Mouse (Mus musculus) thymus, adult 18-20 months (tissue): ENCODE results near the gene Ugt1a6b.
"Not testable (repeated sequence)": the region's sequence is repeated elsewhere in the genome, so short reads cannot be mapped to it uniquely, and the experiment has no call there.

ENCODE experiments used
- DNase-seq, 2 experiments: peaks; one replicate each; pipeline ENCODE4 v3.0.0; 2022; ENCODE audit warnings: mixed read lengths in 2 of 2

The Ugt1a6b gene

GRCm38 (mm10) chr1:88121521-88121920 is 18.5 kb downstream of the Ugt1a6b start:
- DNase-seq: not testable (repeated sequence)

DNA sequence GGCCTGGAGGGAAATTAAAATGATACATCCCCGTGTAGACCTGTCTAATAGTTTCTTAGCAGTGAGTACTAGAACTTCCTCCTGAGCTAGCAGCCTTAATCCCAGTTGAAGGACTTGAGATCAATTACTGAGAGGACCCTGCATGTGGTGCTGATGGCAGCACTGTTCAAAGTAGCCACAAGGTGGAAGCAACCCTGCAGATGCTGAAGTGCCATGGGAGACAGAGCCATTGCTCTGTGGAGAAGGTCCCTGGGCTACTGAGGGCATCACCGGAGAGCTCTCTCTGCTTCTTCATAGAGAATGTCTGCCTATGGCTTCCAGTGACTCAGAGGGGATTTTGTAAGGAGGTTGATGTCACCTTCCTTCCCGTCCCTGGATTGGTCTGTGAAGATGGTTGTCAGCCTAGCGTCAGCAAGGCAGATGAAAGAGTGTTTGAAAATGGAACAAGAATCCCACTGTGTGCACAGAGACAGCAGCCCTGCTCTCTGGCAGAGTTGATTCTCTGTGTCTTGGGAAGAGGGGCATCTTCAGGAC is 22.8 kb downstream of the Ugt1a6b start:
- DNase-seq: not testable (repeated sequence)

GRCm38 (mm10) chr1:88129091-88129490 is 26.0 kb downstream of the Ugt1a6b start:
- not testable (repeated sequence) for DNase-seq

- not testable (repeated sequence) for DNase-seq
Measured at GRCm38 (mm10) chr1:88130223-88130622, 27.2 kb downstream of the Ugt1a6b start.

GRCm38 (mm10) chr1:88133908-88134456 is 30.9 kb downstream of the Ugt1a6b start:
- no peak for DNase-seq

DNA sequence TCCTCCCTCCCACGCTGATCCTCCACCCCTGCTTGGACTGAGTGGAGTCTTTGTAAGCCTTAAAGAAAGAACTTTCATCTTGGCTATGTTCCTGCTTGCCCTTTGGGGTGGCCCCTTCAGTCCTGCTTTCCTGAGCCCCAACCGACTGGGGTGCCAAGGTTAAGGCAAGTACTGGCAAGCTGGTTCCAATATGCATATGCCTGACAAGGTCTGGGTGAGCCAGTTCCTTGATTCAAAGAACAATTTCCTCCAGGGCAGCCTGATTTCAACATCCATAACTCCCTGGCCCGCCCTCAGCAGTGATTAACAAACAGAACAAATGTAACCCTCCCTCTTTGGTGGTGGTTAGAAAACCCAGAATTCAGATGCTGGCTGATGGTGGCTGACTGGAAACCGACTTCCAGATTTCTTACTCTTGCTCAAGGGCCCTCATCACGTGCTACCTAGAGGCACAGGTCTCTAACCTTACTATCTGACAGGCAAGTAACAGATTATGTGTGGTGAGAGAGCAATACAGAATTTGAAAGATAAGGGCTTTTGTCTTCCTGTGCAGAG is 31.5 kb downstream of the Ugt1a6b start, which contains the start of gene Ugt1a6a:
TSS of gene Ugt1a6a (plus strand) at position 353 of the 555 bp plus-strand sequence.
- not testable (repeated sequence) for DNase-seq

GRCm38 (mm10) chr1:88135229-88135904 is 32.3 kb downstream of the Ugt1a6b start:
- not testable (repeated sequence) for DNase-seq

- DNase-seq: no peak
Measured at GRCm38 (mm10) chr1:88136646-88137045, 33.6 kb downstream of the Ugt1a6b start.

DNA sequence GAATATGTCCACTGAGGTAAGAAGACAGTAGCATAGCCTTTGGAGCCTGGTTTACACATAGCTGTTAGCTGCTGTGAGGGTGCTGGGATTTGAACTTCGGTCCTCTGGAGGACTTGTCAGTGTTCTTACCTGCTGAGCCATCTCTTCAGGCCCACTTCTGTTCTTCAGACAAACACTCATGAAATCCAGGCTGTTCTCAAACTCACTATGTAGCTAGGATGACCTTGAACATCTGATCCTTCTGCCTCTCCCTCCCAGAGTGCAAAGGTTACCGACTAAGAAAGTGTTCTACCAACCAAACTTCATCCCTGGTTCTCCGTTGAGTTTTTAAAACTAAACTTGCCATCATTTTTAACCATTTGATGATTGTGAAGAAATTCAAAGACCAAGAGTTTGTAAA is 34.2 kb downstream of the Ugt1a6b start:
- no peak for DNase-seq

- no peak for DNase-seq
Measured at GRCm38 (mm10) chr1:88138145-88138544, 35.1 kb downstream of the Ugt1a6b start.

DNA sequence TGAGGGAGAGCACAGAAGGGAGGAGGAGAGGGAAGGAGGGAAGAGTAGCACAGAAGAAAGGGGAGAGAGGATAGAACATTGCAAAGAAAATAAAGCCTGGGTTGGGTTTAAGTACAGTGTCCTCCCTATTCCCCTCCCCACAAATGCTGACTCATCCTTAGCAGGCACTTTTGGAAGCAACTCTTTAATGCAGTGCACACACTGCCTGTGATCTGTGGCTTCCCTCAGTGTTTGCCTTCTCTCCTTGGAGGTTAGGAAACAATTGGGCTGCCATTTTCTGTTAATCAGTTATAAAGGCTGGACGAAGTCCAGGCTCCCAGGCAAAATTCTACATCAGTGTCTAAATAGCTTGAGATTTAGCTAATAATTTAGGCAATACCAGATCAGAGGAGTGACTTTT is 37.4 kb downstream of the Ugt1a6b start:
- DNase-seq: not testable (repeated sequence)

DNA sequence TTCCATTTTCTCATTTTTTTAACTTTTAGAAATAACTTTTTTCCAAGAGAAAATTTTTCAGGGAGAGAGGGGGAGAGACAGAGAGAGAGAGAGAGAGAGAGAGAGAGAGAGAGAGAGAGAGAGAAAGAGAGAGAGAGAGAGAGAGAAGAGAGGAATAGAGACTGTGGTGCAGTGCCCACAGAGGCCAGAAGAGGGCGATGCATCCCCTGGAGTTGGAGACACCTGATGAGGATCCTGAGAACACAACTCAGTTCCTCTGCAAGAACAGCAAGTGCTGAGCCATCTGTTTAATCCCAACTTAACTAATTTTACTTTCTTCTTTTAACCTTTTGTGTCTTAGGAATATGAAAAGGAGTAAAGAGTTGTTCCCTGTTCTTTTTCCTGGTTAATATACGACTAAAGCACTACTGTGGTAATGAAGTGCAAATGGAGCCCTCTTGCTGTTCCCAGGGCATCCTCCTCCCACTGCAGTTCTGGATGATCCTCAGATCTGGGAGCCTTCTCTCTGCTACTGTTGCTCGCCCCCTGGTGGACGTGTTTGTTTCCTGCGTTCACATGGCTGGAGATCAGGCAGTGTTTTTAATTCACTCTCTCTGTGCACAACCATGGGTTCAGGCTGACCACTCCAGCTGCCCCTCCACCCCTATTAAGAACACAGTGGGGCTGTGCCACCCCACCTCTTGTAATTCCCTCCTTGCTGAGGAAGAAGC is 41.1 kb downstream of the Ugt1a6b start:
- not testable (repeated sequence) for DNase-seq

DNA sequence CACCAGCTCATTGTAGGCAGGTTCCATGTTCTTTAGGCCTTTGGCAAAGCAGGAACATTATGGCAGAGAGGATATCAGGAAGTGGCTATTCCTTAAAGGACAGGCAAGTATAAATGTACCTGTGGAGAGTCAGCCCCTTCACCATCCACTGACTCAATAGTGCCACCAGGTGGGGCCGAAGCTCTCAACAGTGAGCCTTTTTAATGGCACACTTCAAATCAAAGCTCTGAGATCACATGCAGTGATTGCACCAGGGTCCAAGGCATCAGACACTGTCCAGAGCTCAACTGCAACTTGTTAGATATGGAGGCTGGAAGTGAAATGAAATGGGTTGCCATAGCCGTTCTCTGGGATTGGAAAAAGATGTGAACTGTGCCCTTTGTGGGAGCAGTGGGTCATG is 42.2 kb downstream of the Ugt1a6b start:
- not testable (repeated sequence) for DNase-seq

DNA sequence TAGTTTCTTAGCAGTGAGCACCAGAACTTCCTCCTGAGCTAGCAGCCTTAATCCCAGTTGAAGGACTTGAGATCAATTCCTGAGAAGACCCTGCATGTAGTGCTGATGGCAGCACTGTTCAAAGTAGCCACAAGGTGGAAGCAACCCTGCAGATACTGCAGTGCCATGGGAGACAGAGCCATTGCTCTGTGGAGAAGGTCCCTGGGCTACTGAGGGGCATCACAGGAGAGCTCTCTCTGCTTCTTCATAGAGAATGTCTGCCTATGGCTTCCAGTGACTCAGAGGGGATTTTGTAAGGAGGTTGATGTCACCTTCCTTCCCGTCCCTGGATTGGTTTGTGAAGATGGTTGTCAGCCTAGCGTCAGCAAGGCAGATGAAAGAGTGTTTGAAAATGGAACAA is 47.1 kb downstream of the Ugt1a6b start:
- DNase-seq: not testable (repeated sequence)

DNA sequence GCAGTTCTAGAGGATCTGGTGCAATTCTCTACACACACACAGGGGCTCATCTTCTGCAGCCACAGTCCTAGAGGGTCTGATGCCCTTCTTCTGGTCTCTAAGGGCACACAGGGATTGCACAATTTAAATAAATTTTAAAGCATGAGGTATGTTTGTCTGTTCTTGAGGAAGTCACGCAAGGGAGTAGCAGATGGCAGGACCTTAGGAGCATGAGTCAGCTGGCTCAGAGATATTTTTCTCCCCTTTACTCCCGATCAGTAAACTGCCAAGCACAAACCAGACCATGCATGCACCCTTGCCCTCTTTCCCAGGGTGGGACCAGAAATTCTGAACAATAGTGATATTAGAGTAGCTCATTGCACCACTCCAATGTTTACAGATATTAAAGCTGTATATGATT is 55.4 kb downstream of the Ugt1a6b start:
- DNase-seq: no peak

DNA sequence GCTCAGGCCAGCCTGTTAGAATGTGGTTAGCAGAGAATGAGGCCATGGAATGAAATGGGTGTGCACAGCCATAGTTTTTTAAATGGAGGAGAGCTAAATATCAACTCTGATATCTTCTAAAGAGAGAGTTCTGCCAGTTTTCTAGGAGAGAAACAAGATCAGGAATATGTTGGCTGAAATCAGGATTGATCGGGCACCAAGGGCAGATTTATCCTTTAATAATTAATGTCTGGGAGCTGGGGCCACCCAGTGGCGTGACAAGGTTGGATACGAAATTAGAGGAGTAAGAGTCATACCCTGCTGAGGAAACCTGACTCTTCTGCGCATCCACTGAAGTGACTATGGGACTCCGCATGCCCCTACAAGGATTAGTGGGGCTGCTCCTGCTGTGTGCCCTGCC is 62.7 kb downstream of the Ugt1a6b start, which contains the start of gene Ugt1a5:
TSS of gene Ugt1a5 (plus strand) at position 302 of the 400 bp plus-strand sequence.
- no peak for DNase-seq

DNA sequence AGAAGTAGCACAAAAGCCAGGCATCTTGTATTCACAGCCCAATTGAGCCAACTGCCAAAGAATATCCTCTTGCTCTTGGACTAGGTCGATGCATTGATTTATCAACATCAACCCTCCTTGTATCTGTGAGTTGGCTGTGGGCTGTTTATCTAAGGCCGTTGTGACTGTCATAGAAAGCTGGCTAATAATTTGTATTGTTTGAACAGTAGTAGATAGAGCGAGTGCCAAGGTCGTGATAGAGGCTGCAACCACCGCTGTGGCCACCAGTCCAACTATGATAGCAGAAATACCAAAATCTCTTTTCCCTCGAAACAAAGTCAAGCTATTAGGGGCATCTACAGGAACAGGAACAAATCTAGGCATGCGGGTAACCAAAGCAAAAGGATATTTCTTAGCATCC is 69.1 kb downstream of the Ugt1a6b start:
- DNase-seq: not testable (repeated sequence)

- no peak for DNase-seq
Measured at GRCm38 (mm10) chr1:88179657-88180056, 76.6 kb downstream of the Ugt1a6b start.

DNA sequence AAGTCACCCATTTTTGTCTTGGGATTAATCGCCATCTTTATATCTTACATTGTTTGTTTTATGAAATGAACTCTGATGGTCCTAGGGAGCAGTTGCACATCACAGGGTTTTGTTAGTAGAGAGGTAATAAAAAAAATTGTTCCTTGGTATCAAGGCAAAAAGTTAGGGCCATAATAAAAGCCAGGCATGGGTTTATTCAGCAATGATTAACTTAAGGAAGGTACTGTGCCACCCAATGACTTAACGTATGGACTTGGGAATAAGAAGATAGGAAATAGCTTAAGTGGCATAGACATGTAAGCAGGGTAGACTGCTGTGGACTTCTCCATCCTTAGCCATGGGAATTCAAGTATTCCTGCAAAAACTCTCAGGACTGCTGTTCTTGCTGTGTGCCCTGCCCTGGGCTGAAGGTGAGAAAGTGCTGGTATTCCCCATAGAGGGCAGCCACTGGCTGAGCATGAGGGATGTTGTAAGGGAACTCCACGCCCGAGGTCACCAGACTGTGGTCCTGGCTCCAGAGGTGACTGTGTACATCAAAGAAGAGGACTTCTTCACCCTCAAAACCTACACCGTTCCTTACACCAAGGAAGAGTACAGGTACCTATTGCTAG is 83.4 kb downstream of the Ugt1a6b start:
- DNase-seq: no peak

DNA sequence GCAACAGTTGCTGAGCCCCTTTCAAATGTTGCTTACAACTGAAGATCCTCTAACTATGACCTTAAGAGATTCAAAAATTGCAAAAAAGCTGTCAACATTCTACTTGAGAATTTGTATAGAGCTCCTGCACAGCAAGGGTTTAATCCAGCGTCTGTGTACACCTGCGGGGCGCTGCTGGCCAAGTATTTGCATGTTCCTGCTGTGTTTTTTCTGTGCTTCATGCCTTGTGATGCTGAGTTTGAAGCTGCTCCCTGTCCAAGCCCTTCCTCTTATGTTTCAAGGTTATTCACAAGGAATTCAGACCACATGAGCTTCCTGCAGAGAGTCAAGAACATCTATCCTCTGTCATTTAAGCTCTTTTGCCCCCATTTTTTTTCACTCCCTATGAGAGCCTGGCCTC is 89.1 kb downstream of the Ugt1a6b start:
- no peak for DNase-seq

- DNase-seq: no peak
Measured at GRCm38 (mm10) chr1:88195687-88196086, 92.6 kb downstream of the Ugt1a6b start.

DNA sequence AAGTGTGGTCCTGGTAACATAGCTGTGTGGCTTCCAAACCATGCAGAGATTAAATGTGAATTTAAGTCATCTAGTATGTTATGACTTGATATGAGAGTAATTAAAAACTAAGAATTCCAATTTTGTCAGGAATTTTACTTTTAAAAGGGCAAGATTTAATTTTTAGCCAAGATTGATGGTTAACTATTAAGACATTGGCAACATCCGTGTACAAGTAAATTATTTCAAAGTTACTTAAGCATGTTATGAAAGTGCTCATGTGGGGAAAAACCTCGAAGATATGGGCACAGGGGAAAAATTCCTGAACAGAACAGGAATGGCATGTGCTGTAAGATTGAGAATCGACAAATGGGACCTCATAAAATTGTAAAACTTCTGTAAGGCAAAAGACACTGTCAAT is 94.4 kb downstream of the Ugt1a6b start:
- DNase-seq: no peak

GRCm38 (mm10) chr1:88199996-88200395 is 96.9 kb downstream of the Ugt1a6b start:
- no peak for DNase-seq
